Mouse (Mus musculus): ENCODE results near the gene Hoxb2.

Hoxb2 gene

DNA sequence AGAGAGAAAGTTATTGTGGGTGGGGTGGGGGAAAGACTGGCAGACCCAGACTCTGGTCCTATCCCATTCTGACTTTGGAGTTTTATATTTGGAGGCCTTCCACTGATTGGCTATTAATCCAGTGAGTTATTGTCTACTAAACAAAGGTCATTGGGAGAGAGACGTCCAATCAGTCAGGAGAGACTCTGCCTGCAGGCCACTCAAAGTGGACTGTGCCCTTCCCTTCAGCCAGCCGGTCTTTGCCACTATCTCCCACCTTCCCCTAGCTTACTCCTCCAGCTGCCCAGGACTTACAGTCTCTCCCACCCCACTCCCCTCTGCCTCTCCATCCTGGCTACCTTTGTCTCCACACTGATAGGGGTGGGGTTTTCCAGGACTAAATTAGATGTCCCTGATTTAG lies 13.7 kb upstream of the Hoxb2 start:
- DNase-seq (ENCODE audit: low spot score) = no peak

DNA sequence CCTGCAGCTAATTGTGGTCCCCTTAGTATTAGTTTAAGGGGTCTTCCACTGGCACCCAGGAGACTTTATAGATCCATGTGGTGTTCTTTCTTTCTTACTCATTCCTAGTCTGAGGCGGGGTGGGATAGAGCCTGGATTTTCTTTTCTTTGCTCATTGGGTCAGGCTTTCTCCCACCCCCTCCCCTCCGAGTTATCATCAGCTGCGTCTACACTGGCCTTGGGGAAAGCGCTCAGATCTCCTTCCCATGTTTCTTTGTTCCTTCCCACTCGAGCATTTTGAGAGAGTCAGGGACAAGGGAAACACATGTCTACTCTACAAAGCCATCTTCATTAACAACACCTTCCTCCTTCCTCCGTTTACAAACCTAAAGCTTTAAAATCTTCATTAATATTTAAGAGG lies 13.3 kb upstream of the Hoxb2 start:
- no peak for DNase-seq (ENCODE audit: low spot score)

- no peak for DNase-seq (ENCODE audit: low spot score)
Observed at GRCm38 (mm10) chr11:96338957-96339855, 11.1 kb upstream of the Hoxb2 start.

DNA sequence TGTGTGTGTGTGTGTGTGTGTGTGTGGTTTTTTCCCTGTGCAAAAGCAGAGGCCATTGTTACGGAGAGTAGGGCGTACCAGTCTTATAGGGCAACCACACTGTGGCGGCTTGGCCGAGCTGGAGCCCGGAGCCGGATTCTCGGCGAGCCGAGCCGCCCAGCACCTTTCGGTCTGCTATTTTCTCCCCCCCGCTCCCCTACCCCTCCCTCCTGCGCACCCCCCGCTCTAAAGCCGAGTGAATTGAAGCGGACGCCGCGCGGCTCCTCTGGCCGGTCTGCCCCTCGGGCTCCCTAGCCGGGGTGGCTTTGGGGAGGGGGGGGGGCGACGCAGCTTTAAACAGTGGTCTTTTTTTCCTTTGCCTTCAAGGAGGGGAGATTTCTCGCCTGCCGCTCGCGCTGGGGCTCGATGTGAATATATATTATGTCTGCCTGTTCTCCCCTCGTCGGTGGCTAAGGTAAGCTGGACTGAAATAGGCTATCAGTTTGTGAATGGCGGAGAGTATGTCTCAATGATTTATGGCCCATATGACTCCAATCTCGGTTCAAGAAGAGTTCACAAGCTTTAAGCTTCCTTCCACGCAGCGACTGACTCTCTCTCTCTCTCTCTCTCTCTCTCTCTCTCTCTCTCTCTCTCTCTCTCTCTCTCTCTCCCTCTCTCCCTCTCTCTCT lies 9.5 kb upstream of the Hoxb2 start:
- no peak for DNase-seq (ENCODE audit: low spot score)

DNA sequence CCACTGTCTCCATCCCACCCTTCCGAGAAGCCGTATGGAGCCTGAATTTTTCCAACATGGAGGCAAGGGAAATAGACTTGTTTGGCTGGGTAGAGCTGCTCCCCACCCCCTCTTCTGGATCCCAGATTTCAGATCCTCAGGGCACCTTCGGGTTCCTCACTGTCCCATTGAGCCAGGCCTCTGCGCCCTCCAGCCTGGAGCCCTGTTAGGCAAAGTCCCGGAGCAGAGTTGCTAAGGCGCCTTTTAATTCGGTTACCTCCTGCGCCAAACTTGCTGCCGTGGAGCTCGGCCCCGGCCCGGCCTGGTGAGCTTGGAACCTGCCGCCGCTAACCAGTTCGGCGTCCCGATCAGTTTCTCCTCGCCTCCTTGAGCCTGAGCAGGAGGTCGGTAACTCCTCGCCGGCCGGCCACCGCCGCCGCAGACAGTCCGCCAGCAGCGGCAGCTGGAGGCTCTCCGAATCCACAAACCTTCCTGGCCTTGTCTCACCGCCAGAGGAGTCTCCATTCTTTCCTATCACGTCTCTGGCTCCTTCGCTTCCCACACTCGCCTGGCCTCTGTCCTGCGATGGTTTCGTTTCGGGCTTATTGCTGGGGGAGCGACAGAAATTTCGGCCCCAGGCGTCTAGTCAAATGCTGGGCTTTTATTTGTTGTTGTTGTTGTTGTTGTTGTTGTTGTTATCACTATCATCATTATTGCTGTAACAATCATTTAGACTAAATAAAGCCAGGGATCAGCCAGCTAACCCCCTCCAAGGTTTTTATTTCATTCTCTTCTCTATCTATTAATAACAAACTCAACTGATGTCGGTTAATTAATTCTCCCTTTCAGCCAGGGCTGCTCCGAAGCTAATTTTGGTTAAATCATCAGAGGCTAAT lies 8.4 kb upstream of the Hoxb2 start:
- no peak for DNase-seq (ENCODE audit: low spot score)

GRCm38 (mm10) chr11:96342576-96342930 lies 7.8 kb upstream of the Hoxb2 start:
- no peak for DNase-seq (ENCODE audit: low spot score)

DNA sequence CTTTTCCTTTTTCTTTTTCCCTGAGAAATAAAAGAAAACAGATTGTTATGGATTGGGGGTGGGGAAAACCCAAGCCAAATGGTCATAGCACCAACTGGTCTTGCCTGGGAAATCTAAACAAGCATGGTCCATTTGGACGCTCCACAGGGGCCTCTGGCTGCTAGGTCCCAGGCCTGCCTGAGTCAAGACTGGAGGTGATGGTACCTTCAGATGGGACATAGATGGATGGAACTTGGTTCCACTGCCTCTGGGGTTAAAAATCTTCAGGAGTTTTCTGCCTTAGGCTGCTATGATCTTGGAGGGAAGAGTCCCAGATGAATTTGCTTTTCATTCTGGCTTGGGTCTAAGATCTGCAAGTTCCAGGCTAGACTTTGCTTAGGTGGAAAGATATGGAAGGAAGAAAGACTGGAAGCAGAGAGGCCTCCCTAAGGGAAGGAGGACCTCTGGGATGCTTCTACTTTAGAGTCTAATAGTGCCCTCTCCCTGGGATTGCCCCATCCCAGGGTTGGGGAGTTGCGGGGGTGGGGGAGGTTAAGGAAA lies 7.0 kb upstream of the Hoxb2 start:
- DNase-seq (ENCODE audit: low spot score) = no peak

DNA sequence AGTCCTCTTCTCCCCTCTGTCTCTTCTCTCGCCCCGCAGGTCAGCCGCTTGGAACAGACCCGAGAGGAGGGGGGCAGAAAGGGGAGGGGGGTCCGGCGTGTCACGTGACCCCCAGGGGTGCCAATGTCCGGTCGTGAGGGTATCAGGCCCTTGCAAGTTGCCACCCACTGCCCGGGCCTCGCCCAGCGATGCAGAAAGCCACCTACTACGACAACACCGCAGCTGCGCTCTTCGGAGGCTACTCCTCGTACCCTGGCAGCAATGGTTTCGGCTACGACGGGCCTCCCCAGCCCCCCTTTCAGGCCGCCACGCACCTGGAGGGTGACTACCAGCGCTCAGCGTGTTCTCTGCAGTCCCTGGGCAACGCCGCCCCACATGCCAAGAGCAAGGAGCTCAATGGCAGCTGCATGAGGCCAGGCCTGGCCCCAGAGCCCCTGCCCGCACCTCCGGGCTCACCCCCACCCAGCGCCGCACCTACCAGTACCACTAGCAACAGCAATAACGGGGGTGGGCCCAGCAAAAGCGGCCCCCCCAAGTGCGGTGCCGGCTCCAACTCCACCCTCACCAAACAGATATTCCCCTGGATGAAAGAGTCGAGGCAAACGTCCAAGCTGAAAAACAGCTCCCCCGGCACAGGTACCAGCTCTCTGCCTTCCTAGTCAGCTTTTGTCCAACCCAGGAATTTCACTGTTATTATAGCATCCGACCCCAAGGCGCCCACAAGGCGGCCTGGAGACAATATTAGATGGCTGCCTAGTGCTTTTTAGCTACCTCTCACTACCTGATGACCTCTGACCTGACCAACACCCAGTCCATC lies 6.1 kb upstream of the Hoxb2 start:
- DNase-seq (ENCODE audit: low spot score) = no peak

- DNase-seq (ENCODE audit: low spot score) = no peak
Observed at GRCm38 (mm10) chr11:96344878-96345159, 5.5 kb upstream of the Hoxb2 start.

DNA sequence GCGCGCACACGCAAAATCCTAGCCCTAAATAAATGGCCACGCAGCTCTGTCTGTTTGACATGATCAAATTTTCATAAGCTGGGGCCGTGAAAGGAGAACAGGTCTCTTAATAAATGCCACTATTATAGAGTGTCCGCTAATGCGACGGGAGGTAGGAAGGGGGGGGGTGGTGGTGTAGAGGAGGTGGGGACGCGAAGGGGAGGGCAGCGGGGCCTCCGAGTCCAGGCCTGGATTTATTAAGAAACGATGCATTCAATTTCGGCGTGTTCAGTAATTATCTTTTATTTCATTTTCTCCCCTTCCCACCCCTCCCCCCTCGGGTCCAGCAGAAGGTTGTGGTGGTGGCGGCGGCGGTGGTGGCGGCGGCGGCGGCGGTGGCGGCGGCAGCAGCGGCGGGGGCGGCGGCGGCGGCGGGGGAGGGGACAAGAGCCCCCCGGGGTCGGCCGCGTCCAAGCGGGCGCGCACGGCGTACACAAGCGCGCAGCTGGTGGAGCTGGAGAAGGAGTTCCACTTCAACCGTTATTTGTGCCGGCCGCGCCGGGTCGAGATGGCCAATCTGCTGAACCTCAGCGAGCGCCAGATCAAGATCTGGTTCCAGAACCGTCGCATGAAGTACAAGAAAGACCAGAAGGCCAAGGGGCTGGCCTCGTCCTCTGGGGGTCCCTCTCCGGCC lies 5.0 kb upstream of the Hoxb2 start:
- no peak for DNase-seq (ENCODE audit: low spot score)

DNA sequence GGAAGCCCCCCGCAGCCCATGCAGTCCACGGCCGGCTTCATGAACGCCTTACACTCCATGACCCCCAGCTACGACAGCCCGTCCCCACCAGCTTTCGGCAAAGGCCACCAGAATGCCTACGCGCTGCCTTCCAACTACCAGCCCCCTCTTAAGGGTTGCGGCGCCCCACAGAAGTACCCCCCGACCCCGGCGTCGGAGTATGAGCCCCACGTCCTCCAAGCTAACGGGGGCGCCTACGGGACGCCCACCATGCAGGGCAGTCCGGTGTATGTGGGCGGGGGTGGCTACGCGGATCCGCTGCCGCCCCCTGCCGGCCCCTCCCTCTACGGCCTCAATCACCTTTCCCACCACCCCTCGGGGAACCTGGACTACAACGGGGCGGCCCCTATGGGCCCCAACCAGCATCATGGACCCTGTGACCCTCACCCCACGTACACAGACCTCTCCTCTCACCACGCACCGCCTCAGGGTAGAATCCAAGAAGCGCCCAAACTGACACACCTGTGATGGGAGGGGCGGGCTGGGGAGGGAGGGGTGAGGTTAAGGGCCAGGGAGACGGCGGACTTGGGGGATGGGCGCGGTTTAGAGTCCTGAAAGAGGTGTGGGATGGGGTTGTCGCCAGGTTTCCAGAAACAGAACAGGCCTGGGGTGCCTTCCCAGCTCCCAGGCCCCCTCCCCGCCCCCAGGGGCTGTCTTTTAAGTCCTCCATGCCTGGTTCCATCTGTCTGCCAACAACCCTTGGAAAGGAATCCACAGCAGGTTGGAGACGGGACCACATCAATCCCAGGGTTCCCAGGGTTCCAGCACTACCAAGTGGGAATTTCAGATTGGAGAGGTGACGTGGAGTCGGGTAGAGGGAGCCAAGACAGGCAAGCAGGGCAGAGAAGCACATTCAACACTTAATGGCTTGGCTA lies 4.2 kb upstream of the Hoxb2 start:
- no peak for DNase-seq (ENCODE audit: low spot score)

- DNase-seq (ENCODE audit: low spot score) = no peak
Observed at GRCm38 (mm10) chr11:96346916-96347520, 3.3 kb upstream of the Hoxb2 start.

DNA sequence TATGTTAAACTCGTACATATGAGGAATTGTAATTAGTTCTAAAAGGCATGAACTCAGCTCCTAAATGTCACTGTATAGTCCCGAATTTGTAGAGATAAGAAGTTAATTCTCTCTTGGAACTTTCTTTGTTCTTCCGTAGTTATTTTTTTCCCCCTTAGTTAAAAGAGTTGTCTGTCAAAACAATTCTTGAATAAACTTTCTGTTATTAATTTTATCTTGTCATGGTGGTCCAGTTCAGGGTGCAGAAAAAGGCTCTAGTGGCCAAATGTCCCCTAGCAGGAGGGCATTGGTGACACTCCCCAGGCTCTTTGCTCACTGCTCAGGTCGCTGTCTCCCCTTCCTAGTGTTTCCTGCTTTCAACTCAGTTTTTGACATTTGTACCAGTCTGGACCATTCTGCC lies 2.6 kb upstream of the Hoxb2 start:
- no peak for DNase-seq (ENCODE audit: low spot score)

DNA sequence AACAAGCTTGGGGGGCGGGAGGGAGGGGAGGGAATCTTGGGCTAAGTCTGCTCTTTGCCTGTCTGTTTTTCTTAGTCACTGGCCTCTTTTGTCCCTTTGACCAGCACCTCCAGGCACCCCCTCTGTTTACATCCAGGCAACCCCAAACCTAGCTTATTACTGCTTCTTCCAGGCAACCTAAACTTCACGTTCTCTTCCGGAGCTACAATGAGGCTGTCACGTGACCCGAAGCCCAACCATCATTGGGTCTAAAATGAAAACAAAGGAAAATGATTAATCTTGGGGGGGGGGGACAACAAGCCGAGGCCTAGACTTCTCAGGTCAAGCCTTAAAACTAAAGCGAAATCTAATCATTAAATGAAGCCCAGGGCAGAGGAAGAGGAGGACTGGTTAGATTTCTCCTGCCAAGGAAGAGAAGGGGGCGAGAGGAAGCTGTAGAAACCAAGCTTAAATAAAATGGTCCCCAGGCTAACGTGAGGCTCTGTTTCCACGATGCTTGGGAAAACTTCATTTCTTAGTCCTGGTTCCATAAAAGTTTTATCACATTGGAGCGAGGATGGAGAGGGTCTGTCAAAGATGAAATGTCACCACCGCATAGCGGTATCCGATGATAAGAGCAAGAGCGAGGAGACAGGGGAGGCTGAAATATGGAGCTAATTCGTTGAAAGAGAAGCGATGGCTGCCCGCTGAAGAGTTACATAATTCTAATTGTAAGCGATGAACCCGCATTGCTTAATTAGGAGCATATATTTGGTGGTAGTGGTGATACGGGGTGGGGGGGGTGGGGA lies 2.0 kb upstream of the Hoxb2 start:
- no peak for DNase-seq (ENCODE audit: low spot score)

DNA sequence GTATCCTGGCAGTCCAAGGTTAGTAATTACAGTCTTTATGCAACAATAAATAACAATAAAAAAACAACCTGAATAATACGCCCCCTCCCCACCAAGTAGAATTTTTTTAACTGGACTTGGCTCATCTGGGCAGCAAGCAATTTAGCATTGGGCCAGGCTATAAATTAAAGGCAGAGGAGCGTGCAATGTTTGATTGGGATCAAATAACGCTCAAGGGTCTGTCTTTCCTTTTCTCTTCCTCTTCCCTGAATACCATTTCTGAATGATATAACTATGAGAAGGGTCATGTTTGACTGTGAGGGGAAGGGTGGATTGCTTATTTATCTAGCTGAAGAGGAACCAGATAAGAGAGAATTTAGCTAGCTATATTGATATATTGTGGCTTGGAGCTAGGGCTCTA lies 1.3 kb upstream of the Hoxb2 start:
- DNase-seq (ENCODE audit: low spot score) = no peak

- no peak for DNase-seq (ENCODE audit: low spot score)
Observed at GRCm38 (mm10) chr11:96349491-96350340, 609 bp upstream of the Hoxb2 start.

DNA sequence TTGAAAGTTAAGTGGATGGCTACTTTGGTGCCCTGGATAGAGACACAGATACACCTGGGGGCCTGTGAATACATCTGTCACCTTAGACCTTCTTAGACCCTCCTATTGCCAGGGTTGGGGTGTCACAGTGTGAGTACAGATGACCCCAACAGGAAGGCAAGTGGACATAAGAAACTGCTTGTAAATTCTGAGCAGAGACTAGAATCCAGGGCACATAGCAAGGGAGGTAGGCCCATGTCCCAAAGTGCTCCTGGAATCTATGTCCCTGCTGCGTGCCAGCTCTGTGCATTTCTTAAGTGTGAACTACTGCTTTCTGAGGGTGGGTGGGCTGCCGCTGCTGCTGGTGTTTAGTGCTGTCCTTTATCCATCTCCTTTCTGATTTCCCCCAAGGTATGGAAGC lies 466 bp downstream of the Hoxb2 start:
- no peak for DNase-seq (ENCODE audit: low spot score)

DNA sequence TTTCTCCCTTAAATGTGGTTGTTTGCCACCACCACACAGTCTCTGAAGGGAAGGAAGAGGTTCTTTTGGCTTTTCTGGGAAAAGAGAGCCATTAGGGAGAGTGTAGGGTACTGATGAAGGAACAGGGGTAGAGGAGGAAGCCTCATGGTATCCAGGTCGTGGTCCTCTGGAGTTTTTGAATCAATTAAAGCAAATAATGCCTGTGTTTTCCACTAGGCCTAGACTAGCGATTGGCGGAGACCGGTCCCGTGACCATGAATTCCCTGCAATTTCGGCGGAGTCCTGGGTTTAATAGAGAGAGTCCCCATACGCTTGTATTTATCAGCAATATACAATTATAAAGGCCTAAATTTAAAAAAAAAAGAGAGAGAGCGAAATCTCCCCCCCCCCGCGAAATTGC lies 987 bp downstream of the Hoxb2 start:
- no peak for DNase-seq (ENCODE audit: low spot score)

All from testis, postnatal 14 days (tissue).